Mouse (Mus musculus) myocyte (in vitro differentiated cells): ENCODE results near the gene Fbxo10. TPM values are rescaled to one million over a fixed set of nuclear protein-coding genes. Genes with fewer than 3 reads are reported as not detected.
"Not testable (repeated sequence)": the region's sequence is repeated elsewhere in the genome, so short reads cannot be mapped to it uniquely, and the experiment has no call there.

Experiments used
- H3K27me3 ChIP-seq: one replicate; pipeline ENCODE4 v1.6.1; 2011; ENCODE audit not compliant: control insufficient read depth, insufficient read depth, insufficient read length
- H3K36me3 ChIP-seq: one replicate; pipeline ENCODE4 v1.6.1; 2011; ENCODE audit not compliant: control insufficient read depth, insufficient read depth
- H3K4me2 ChIP-seq: one replicate; pipeline ENCODE4 v1.6.1; 2011; ENCODE audit warnings: low read depth, control low read depth
- H3K4me3 ChIP-seq: one replicate; pipeline ENCODE4 v1.5.1; 2011; ENCODE audit warnings: mild to moderate bottlenecking, control low read depth, moderate library complexity
- H3K79me2 ChIP-seq: one replicate; pipeline ENCODE4 v1.6.1; 2011; ENCODE audit not compliant: control insufficient read depth, insufficient read depth
- H3ac ChIP-seq: one replicate; pipeline ENCODE4 v1.6.1; 2011; ENCODE audit not compliant: control insufficient read depth, insufficient read length
- CEBPB ChIP-seq: IDR thresholded peaks from 2 replicates; pipeline ENCODE4 v1.6.1; 2011; ENCODE audit warnings: mild to moderate bottlenecking, moderate library complexity; ENCODE audit not compliant: poor library complexity, insufficient read depth, severe bottlenecking
- E2F4 ChIP-seq: IDR thresholded peaks from one replicate; pipeline ENCODE4 v1.6.1; 2011; ENCODE audit warnings: mild to moderate bottlenecking, control low read depth, moderate library complexity; ENCODE audit not compliant: insufficient read depth
- MAX ChIP-seq: IDR thresholded peaks from one replicate; pipeline ENCODE4 v1.6.1; 2011; ENCODE audit warnings: low read depth, mild to moderate bottlenecking, control low read depth
- MYOD1 ChIP-seq, 3 experiments: IDR thresholded peaks; one replicate each; pipeline ENCODE4 v1.6.1; 2011; ENCODE audit warnings: control low read depth in 2 of 3, low read depth in 2 of 3, mild to moderate bottlenecking in 2 of 3, moderate library complexity in 1 of 3; ENCODE audit not compliant: insufficient read length in 2 of 3, control insufficient read depth in 1 of 3
- MYOG ChIP-seq, 3 experiments: IDR thresholded peaks; one replicate each; pipeline ENCODE4 v1.6.1; 2011; ENCODE audit warnings: control low read depth in 2 of 3, low read depth in 2 of 3, mild to moderate bottlenecking in 2 of 3; ENCODE audit not compliant: insufficient read length in 2 of 3, control insufficient read depth in 1 of 3, insufficient read depth in 1 of 3
- POLR2A ChIP-seq: IDR thresholded peaks from one replicate; pipeline ENCODE4 v1.6.1; 2011; ENCODE audit warnings: low read depth, mild to moderate bottlenecking, control low read depth, moderate library complexity; ENCODE audit not compliant: insufficient read length
- POLR2AphosphoS2 ChIP-seq: IDR thresholded peaks from one replicate; pipeline ENCODE4 v1.6.1; 2011; ENCODE audit warnings: low read depth, control low read depth; ENCODE audit not compliant: insufficient read length
- REST ChIP-seq: IDR thresholded peaks from one replicate; pipeline ENCODE4 v1.6.1; 2011; ENCODE audit warnings: mild to moderate bottlenecking, control low read depth, moderate library complexity; ENCODE audit not compliant: insufficient read depth, insufficient read length
- SRF ChIP-seq: IDR thresholded peaks from one replicate; pipeline ENCODE4 v1.6.1; 2011; ENCODE audit warnings: low read depth; ENCODE audit not compliant: control insufficient read depth, insufficient read length
- TCF12 ChIP-seq: IDR thresholded peaks from one replicate; pipeline ENCODE4 v1.6.1; 2011; ENCODE audit warnings: mild to moderate bottlenecking, control low read depth; ENCODE audit not compliant: poor library complexity, insufficient read depth, severe bottlenecking
- TCF3 ChIP-seq: IDR thresholded peaks from one replicate; pipeline ENCODE4 v1.6.1; 2011; ENCODE audit warnings: low read depth, control low read depth; ENCODE audit not compliant: insufficient read length
- USF1 ChIP-seq: IDR thresholded peaks from one replicate; pipeline ENCODE4 v1.6.1; 2011; ENCODE audit warnings: low read depth, mild to moderate bottlenecking, control low read depth, moderate library complexity
- polyA plus RNA-seq: library from polyadenylated mRNA; unstranded; fragments of >200 nt; fragmentation: generic; extraction: Trizol; gene quantifications from one replicate; pipeline ENCODE4 v1.2.1, GENCODE M21; 2012; ENCODE audit warnings: missing spikeins

Gene Fbxo10
- polyA plus RNA-seq, 1 experiment = 7.8 TPM

- no peak overlapping the region for H3ac ChIP-seq
- H3K79me2 ChIP-seq = no peaks in the 10 kb centered on the region
- no peak for TF ChIP-seq E2F4
- H3K27me3 ChIP-seq = no peaks in the 10 kb centered on the region
- no peaks in the 10 kb centered on the region for H3K36me3 ChIP-seq
- H3K4me2 ChIP-seq = no peak overlapping the region
- no peak overlapping the region for H3K4me3 ChIP-seq
Measured at GRCm38 (mm10) chr4:45040795-45041194, 43.6 kb downstream of the Fbxo10 start.

GRCm38 (mm10) chr4:45039546-45039945 is 44.9 kb downstream of the Fbxo10 start:
- not testable (repeated sequence) for H3ac ChIP-seq, H3K4me2 ChIP-seq, H3K36me3 ChIP-seq

GRCm38 (mm10) chr4:45038879-45039278 is 45.5 kb downstream of the Fbxo10 start:
- H3K4me3 ChIP-seq, H3ac ChIP-seq, H3K36me3 ChIP-seq, H3K79me2 ChIP-seq, H3K4me2 ChIP-seq, H3K27me3 ChIP-seq: not testable (repeated sequence)

More at GRCm38 (mm10) chr4:45039546-45039945, 44.9 kb downstream of the Fbxo10 start:
- H3K27me3 ChIP-seq, H3K4me3 ChIP-seq, H3K79me2 ChIP-seq: not testable (repeated sequence)

GRCm38 (mm10) chr4:45037455-45038410 is 46.7 kb downstream of the Fbxo10 start:
- TF ChIP-seq USF1 = no peak
- no peak for TF ChIP-seq TCF12
- peak in 1 of 3 experiments; percentile 73 for TF ChIP-seq MYOD1 (IDR thresholded peaks at IDR 0.05; ENCODE audit: control insufficient read depth in 1 of 3, insufficient read length in 2 of 3, low read depth in 2 of 3)
- peak in 2 of 3 experiments; percentile 65 to 82 for TF ChIP-seq MYOG (IDR thresholded peaks at IDR 0.05; ENCODE audit: control insufficient read depth in 1 of 3, insufficient read depth in 1 of 3, insufficient read length in 2 of 3, low read depth in 2 of 3)
- Histone ChIP-seq H3K36me3 (peaks cover 9% of the 10 kb centered on the region), H3K4me2 (no peak overlapping the region), H3K27me3 (no peaks in the 10 kb centered on the region), H3K4me3 (no peak overlapping the region), H3K79me2 (no peaks in the 10 kb centered on the region), H3ac (no peak overlapping the region)

- Histone ChIP-seq H3ac (no peak overlapping the region), H3K36me3 (peaks cover 11% of the 10 kb centered on the region), H3K4me2 (no peak overlapping the region), H3K4me3 (no peak overlapping the region), H3K79me2 (no peaks in the 10 kb centered on the region), H3K27me3 (no peaks in the 10 kb centered on the region)
- TF ChIP-seq POLR2AphosphoS2 (no peak), POLR2A (no peak), TCF3 (no peak), SRF (no peak), E2F4 (no peak), MYOD1 (IDR thresholded peaks at IDR 0.05; ENCODE audit: control insufficient read depth in 1 of 3, insufficient read length in 2 of 3, low read depth in 2 of 3) (no peak), REST (no peak), MYOG (IDR thresholded peaks at IDR 0.05; ENCODE audit: control insufficient read depth in 1 of 3, insufficient read depth in 1 of 3, insufficient read length in 2 of 3, low read depth in 2 of 3) (no peak), USF1 (no peak)
Measured at GRCm38 (mm10) chr4:45036571-45036970, 47.8 kb downstream of the Fbxo10 start.

GRCm38 (mm10) chr4:45036048-45036447 is 48.4 kb downstream of the Fbxo10 start:
- TF ChIP-seq E2F4 (no peak), TCF12 (no peak), MAX (no peak), MYOD1 (IDR thresholded peaks at IDR 0.05; ENCODE audit: control insufficient read depth in 1 of 3, insufficient read length in 2 of 3, low read depth in 2 of 3) (no peak), TCF3 (no peak), MYOG (IDR thresholded peaks at IDR 0.05; ENCODE audit: control insufficient read depth in 1 of 3, insufficient read depth in 1 of 3, insufficient read length in 2 of 3, low read depth in 2 of 3) (no peak), SRF (no peak), CEBPB (no peak), POLR2A (no peak), REST (no peak), USF1 (no peak), POLR2AphosphoS2 (no peak)
- H3K79me2 ChIP-seq = no peaks in the 10 kb centered on the region
- no peak overlapping the region for H3K4me2 ChIP-seq
- no peak overlapping the region for H3ac ChIP-seq
- H3K27me3 ChIP-seq = no peaks in the 10 kb centered on the region
- H3K4me3 ChIP-seq = no peak overlapping the region
- H3K36me3 ChIP-seq = peaks cover 11% of the 10 kb centered on the region
